Mouse (Mus musculus): ENCODE measurements around the gene Hoxc8.

The Hoxc8 gene

DNA sequence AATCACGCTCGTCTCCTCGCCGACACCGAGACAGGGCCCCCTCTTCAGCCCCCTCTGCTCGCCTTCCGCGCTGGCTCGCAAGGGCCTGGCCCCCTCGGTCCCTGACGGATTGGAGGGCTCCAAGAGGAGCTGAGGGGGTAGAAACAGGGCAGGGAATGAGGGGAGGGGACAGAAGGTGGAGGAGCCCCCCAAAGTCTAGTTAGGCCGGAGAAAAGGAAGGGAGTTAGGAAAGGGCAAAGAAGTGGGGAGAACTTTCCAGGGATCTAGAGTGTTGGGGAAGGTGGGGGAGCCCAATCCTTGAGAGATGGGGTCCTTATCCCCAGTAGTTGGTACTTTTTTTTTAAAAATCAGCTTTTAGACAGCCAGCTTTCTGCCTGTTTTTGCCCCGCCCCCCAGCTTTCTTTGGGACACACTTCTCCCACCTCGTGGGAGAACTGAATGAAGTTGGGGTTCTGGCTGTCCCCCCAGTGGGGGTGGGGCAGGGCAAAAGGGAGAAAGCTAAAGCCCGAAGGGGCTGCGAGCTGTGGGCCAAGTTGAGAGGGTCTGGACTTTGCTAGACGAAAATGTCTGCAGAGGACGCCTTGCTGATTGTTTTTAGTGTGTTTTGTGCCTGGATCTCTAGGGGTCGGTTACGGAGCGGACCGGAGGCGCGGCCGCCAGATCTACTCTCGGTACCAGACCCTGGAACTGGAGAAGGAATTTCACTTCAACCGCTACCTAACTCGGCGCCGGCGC is 19.9 kb downstream of the Hoxc8 start:
- no peak for DNase-seq

DNA sequence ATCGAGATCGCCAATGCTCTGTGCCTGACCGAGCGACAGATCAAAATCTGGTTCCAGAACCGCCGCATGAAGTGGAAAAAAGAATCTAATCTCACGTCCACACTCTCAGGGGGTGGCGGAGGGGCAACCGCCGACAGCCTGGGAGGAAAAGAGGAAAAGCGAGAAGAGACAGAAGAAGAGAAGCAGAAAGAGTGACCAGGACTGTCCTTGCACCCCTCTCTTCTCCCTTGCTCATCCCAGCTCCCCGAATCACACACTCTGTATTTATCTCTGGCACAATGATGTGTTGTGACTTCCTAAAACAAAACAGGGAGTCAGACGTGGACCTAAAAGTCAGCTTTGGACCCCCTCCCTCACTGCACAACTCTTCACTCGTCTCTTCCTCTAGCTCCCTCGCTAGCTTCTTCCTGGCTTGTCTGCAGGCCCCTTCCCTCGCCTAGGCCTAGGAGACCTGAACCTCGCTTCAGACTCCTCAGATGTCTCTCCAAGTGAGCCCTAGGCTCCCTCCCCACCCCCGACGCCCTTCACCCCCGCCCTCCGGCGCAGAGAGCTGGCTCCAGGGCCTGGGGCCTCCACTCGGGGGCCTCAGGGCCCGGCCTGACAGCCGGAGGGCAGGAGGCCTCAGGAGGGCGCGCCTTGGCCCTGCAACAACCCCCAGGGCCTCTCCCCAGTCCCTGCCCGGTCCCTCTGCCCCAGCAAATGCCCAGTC is 20.6 kb downstream of the Hoxc8 start:
- DNase-seq: no peak

DNA sequence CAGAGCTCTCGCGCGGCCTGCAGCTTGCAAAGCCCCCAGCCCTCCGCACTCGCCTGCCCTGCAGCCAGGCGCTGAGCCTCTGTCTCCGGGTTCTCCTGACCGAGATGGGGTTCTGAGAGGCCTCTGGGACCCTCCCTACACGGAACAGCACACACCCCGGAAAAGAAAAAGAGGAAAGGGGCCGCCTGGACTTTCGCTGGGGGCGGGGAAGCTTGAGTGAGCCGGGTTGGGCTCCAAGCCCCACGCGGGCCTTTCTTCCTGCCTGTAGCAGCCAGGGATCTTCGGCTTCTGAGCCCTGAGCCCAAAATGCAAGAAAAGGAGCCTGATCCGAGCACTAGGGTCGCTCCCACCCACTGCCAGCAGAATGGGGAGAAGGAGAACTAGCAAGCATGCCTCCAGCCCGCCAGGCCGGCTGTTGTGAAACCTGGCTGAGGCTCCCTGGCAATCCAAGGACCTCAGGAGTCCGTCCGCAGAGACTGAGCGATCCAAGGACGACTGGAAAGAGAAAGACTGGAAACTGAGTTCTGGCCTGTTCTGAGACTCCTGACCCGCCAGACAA is 21.6 kb downstream of the Hoxc8 start:
- DNase-seq: no peak

DNA sequence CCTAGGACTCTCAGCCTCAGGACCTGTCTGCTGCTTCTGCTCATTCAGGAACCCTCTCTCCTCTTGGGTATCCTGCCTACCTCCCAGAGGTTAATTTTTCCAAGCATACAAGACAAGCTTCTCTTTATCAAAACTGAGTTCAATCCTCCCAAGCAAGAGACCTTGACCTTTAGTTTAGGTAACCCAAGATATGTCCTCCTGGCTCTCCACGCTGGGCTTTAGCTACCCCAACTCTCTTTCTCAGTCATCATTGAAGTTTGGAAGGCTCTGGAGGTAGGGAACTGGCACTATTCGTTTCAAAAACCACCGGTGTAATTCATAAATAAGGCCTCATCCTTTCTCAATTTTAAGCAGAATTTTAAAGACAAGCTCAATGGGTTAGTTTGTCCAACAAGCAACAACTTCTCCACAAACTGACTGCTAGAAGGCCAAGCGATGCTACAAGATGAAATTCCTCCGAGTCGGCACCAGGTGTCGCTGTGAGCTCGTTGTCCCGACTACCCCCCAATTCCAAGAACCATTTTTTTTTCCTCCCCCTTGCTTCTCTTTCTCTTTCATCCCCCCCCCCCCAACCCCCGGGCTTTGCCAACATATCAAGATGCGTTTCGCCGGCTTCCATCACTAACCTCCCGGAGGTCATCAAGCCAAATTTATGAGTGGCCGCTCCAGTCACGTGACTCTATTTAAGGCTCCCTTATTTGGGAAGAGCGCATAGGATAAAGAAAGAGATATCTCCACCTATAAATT is 23.0 kb downstream of the Hoxc8 start:
- peak; percentile 33 to 34 for DNase-seq

DNA sequence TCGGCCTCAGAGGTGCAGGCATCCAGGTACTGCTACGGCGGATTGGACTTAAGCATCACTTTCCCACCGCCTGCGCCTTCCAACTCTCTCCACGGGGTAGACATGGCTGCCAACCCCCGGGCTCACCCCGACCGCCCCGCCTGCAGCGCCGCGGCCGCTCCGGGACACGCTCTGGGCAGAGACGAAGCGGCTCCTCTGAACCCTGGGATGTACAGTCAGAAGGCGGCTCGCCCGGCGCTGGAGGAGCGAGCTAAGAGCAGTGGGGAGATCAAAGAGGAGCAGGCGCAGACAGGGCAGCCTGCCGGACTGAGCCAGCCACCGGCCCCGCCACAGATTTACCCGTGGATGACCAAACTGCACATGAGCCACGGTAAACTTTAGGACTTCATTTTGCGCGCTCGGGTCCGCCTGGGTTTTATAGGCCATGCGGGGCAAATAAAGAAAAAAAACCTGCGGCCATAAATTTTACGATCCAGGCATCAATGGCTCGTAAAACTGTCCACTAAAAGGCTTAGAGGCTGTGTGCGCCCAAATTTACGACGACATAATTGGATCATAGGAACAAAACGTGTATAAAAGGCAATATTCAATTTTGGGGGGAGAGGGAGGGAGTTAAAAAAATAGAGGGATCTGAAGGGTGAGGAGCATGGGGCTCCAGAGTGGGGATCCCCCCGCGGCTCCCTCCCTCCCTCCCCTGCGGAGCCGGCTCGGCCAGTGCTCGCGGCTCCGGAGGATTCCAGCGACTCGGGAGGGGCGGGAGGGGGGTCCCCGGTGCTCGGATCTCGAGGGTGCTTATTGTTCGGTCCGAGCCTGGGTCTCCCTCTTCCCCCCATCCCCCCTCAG is 24.0 kb downstream of the Hoxc8 start:
- no peak for DNase-seq

DNA sequence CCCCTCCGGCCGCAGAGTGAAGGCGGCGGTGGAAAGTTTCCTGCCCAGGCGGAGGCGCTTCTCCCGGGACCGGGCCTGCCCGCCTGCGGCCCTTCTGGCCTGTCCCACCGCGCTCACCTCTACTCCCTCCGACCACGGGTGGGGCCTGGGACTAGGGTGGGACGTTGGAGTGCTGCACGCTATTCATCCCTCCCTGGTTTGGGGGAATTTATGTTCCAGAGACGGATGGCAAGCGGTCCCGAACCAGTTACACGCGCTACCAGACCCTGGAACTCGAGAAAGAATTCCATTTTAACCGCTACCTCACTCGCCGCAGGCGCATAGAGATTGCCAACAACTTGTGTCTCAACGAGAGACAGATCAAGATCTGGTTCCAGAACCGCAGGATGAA is 24.6 kb downstream of the Hoxc8 start:
- no peak for DNase-seq

DNA sequence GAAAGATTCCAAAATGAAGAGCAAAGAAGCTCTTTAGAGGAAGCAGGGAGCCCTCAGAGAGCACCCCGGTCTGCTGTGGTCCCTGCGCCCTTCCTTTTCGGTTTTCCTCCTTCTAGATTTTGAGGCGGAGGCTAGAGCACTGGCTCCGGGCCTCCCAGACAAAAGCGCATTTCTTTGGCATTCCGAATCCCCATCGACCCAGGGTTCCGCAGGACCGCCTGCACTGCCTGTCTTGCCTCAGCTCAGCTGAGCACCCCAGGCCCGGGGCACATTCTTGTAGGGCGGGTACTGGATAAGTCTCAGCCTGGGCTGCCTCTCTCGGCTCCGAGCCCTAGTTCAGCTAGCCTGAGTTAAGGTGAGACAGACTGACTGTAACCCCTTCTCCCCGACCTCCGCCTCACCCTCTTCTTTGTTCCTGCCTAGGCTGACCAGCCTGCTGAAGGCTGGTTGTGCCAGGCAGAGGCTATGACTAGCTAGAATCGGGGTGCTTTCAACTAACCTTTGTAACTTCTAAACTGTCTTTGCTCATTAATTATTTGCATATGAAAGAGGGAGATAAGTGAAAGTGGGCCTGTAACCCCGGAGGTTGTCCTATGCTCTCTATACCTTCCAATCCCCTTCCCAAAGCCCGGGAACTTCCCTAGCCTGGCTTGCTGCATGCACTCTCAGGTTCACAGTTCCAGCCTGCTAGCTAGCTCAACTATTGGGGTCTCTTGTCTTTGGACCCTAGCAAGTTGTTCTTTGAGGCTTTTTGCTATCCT is 25.2 kb downstream of the Hoxc8 start:
- no peak for DNase-seq

DNA sequence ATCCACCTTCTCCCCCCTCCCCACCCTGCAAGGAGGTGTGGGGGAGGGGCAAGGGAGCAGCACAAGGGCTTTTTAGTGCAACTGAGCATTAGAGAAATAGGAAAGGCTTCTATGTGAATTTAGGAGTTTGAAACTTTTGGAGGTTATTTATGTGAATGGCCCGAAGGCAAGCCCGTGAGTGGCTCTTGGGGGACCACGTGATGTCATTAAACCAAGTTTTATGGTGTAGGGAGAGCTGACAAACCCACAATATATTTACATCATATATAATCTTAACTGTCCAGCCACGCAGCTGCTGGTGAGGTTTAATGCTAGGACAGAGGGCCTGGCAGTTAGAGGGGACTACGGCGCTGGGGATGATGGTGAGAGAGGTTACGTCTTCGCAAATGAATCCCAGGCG is 28.2 kb downstream of the Hoxc8 start, which contains the start of gene Hoxc4:
Gene Hoxc4 (plus strand): TSS at position 299 of the 400 bp plus-strand sequence.
- DNase-seq: no peak

DNA sequence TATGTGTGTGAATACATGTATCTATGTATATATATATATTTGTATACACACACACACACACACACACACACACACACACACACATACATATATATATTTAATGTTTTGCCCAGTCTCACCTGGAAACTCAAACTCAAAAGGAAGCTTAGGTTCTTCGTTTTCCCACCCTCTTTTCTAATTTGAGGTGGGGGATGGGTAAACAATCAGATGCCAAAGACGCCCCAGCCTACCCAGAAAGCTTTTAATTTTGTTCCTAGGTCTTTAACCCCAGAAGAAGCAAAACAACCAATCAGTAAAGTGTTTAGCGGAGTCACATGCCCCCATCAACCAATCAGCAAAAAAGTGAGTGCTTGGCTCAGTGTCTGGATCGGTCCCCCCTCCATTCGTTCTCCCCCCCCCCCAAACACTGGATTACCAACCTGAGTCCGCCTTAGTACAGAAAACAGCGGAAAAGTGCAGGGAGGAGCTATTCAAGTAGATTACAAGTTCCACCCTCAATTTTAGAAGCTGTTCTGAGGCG is 30.6 kb downstream of the Hoxc8 start:
- DNase-seq: no peak

DNA sequence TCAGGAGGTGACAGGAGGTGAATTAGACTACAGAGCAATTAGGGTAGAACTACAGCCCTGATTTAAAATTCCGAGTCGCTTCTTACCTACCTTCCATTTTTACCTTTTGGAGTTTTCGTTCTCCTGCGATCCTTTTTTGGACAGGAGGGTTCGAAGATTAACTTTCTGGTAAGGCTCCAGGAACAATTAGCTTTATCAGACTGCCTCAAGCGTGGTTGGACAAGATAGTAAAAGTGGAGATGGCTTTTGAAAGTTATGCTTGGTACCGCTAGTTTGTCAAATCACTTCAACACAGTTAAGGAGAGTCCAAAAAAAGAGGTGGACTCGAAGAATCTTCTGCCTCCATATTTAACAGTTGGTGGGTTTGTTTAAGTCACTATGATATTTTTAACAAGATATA is 31.1 kb downstream of the Hoxc8 start:
- DNase-seq: no peak

DNA sequence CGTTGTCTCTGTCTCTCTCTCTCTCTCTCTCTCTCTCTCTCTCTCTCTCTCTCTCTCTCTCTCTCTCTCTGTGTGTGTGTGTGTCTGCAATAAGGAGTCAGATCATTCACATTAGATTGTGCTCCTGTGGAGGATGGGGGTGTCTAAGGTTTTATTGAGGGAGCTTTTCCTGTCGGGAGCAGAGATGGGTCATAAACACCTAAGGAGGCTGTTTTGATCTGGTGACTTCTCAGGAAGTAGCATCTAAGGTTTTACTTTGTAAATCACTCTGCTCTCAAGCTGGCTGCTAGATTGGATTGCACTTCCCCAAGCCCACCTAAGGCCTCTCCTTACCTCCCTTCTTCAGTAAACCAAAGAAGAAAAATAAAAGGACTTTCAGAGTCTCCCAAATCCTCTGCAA is 33.7 kb downstream of the Hoxc8 start:
- DNase-seq: no peak

DNA sequence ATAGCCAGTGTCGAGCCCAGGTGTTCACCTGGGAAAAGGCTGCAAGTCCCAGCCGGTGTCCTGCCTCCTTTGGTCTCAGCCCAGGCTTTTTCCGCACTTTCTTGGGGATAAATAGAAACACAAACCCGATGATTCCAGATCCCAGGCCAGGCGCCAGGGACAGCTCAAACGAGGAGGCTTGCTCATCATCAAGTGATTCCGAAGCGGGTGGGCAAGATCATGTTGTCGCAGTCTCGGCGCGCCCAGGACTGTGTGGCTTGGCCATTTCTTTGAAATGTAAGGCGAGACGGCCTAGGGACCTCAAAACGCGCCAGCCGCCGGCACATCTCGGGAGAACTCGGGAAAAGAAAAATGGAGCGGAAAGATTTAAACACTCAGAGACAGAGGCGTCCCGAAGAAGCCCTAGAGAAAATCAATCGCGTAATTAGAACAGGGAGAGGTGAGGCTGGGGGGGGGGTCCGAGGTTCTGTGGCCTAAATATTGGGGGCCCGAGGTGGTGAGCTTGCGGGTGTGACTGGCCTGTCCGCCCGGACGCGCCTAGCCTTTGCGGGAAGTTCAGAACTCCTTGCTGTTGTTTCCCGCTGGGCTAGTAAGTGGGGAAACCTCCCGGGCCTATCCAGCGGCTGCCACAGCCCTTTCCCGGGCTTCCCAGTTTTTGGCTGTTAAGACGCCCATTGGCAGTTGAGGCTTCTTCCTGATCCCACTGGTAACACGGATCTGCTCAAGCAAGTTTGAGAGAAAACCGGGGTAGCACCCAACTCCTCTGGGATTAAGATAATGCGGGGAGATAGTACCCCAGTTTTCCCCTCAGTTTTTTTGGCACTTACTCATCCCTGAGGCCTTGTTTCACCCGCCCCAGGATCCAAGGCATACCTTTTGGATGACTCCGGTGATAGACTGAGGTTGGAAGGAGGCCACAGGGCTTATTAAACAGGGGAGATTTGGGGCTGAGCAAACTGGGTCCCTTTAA is 37.1 kb downstream of the Hoxc8 start:
- no peak for DNase-seq

DNA sequence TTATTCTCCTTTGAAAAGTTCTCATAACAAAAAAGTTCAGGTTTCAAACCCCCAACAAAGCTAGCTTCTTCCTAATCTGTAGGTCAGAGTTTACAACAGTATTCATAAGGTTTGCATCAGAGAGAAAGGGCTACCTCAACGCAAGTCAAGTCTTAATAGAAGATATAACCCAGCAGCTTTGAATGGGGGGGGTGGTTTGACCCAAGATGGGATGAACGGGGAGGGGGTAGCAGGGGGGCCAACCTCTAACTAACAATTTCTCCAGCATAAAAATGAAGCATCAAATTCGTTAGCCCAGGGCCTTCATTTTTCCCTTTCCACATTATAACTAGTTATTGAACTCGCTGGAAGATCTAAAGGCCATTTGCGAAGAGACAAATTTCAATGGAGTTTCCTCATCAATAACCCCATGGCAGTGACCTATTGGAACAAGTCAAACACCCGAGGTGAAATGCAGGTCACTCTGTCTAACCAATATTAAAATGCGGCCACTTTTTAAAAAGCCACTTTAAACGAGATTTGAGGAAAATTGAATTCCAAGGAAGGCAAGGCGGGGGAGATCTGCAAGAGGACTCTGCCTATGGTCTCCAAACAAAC is 38.6 kb downstream of the Hoxc8 start:
- DNase-seq: no peak

DNA sequence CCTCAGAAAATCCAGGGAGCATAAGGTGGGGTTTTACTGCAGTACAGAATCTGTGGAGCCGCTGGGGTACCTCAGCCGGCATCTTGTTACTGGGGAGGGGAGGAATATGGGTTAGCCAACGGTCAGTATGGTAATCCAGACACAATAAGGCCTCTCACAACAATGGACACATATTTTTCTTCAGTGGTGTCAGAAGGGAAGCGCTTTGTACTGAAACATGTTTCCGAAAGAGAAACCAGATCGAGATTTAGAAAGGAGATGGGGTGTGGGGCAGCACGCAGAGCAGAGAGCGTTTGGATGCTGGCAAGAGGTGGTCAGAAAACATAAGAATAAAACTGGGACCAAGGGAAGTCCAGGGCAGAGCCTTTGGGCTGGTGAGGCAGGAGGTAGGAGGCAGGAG is 39.7 kb downstream of the Hoxc8 start:
- no peak for DNase-seq

DNA sequence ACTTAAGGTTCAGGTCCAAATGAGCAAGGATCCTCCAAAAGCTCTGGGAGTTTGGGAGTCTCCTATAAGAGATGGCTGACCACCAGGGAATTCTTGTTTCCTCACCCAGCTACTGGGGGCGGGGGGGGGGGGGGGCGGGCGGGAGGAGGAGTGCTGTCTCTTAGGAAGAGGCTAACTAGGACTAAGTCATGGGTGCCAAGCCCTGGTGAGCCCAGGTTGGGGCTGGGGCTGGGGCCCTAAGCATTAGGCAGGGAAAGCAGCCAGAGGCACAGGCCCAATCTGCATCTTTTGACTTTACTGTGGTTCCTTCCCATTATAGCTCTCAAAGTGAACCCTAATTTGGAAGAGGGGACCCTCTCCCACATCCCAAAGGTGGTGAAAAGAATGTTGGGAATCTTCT is 41.8 kb downstream of the Hoxc8 start:
- DNase-seq: no peak

DNA sequence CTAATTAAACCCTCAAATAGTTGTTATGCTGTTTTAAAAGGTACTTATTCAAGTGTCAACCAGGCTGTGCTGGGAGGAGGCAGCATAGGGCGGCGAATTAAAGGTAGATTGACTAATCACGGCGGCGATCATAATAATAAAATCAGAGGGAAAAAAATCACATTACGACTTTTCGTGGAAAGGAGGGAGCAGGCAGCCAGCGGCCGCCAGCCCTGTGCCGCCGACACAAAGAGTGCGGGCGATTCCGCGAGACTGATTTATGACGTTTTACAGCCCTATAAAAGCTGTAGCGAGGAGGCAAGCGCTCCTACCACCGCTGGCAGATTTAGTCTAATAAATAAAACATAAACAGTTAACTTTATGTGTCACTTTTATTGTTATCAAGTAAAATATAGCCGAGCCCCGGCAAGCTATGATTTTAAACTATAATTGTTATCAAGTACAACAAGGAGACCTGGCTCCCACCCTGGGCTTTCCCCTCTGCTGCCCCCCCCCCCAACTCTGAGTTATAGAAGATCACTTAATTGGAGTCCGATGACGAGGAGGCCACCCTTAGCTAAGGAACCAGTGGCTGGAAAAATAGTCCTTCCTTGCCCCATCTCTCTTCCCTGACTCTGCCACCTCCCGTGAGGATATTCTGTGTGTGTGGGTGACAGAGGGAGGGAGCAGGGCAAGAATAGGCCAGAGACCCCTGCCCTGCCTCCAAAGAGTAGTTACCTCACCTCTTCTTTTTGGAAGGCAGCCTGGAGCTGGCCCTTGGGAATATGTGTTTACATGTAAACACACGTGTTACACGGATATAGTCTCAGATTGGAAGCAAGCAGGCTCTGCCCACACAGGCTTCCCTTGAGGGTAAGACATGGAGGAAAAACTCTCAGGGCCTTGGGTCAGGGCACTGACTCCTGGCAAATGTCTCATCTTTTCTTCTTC is 42.5 kb downstream of the Hoxc8 start:
- no peak for DNase-seq

DNA sequence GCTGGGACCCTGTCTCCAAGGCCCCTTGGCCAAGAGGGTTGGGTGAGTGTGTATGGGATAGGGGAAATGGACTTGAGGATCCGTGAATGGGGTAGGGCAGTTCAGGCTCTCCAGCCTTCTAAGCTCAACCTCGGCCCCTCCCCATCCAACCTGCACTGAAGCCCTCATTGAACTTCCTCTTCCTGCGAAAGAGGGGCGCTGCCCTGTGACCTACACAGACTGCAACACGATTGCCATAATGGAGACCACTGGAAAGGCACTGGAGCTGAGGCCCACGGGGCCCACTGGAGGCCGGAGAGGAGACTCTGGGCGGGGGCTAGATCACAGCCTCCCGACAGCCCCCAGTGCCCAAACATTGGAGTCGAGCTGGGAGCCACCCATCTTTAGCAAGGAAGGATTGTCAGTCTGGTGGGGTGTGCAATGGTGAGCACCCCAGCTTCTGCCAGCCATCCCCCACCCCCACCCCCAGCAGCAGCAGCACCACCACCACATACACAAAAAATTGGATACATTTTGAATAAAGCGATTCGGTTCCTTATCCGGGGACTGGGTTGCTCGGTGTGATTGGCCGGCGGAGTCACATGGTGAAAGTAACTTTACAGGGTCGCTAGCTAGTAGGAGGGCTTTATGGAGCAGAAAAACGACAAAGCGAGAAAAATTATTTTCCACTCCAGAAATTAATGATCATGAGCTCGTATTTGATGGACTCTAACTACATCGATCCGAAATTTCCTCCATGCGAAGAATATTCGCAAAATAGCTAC is 43.8 kb downstream of the Hoxc8 start:
- no peak for DNase-seq

All from cerebellum, postnatal 36 days (tissue).